ENCODE assay signal across 13 mouse cellular contexts in genomic region chr5:50008841-50009240, GRCm38 (mm10).
"Had no signal": no experiment of that assay in that cellular context is flagged by ENCODE, and none has a peak within 500 bp of the region (broad histone marks: within the 10 kb centered on the region; RNA-seq: fewer than 3 reads in every experiment).

No protein-coding gene starts in this region.

- H3K4me1 ChIP-seq: limb, embryonic 15.5 days; neural tube, embryonic 15.5 days had no signal

- ATAC-seq: liver, embryonic 12.5 days had no signal

- H3K27ac ChIP-seq: kidney, postnatal 0 days; left cerebral cortex, adult 2 months; limb, embryonic 15.5 days; liver, embryonic 12.5 days; midbrain, embryonic 10.5 days; neural tube, embryonic 15.5 days had no signal

- H3K4me3 ChIP-seq: left cerebral cortex, adult 2 months; limb, embryonic 15.5 days; liver, embryonic 12.5 days; midbrain, embryonic 10.5 days; myocyte; neural tube, embryonic 15.5 days had no signal

- H3K9ac ChIP-seq: limb, embryonic 15.5 days; liver, embryonic 12.5 days; lung, embryonic 14.5 days; neural tube, embryonic 15.5 days had no signal

- H3K4me2 ChIP-seq: limb, embryonic 15.5 days; liver, embryonic 12.5 days; lung, embryonic 14.5 days; neural tube, embryonic 15.5 days had no signal

- H3K36me3 ChIP-seq: neural tube, embryonic 15.5 days had no signal

- H3K27me3 ChIP-seq: limb, embryonic 15.5 days; liver, embryonic 12.5 days; neural tube, embryonic 15.5 days had no signal

- DNase-seq: kidney, adult 2 months; kidney, postnatal 4 days; lung, embryonic 14.5 days; lung, postnatal 10 days; thymus, adult 18-20 months; thymus, postnatal 14 days had no signal

- H3K9me3 ChIP-seq: limb, embryonic 15.5 days; liver, embryonic 12.5 days; midbrain, embryonic 10.5 days; neural tube, embryonic 15.5 days had no signal
